Mouse (Mus musculus) kidney, postnatal 25 days (tissue): Measurements from ENCODE around the gene Rimbp3.
"Not testable (repeated sequence)": the region's sequence is repeated elsewhere in the genome, so short reads cannot be mapped to it uniquely, and the experiment has no call there.

Source experiments
- DNase-seq, 2 experiments: peaks; one replicate each; pipeline ENCODE4 v3.0.0; 2021; ENCODE audit warnings: mixed read lengths in 2 of 2

The Rimbp3 gene

DNA sequence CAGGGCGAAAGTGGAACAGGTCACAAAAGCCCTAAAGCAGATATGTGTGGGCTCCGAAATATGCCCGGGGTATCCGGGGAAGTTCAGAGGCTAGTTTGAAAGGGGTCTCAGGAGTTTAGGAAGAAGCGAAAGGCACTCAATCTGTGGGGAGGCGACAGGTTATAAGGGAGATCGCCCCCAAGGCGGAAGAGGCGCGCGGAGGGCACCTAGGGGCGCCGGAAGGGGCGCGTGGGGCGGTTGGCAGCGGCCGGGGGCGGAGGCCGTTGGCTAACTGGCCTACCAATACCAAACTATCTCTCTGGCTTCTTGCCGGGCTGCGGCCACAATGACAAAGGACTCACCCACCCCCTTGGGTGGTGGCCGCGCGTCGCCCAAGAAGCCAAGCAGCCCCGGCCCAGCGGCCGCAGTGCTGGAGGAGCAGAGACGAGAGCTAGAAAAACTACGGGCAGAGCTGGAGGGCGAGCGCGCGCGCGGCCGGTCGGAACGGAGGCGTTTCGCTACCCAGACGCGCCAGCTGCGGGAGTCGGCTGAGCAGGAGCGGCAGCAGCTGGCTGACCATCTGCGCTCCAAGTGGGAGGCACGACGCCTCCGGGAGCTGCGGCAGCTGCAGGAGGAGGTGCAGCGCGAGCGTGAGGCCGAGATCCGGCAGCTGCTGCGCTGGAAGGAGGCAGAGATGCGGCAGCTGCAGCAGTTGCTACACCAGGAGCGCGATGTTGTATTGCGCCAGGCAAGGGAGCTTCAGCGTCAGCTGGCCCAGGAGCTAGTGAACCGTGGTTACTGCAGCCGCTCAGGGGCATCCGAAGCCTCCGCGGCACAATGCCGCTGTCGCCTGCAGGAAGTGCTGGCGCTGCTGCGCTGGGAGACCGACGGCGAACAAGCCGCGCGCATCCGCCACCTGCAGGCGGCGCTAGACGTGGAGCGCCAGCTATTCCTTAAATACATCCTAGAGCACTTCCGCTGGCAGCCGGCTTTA is at the start of gene Rimbp3:
TSS of gene Rimbp3 (plus strand) at position 215 of the 973 bp plus-strand sequence.
- peak; percentile 84 to 88 for DNase-seq

DNA sequence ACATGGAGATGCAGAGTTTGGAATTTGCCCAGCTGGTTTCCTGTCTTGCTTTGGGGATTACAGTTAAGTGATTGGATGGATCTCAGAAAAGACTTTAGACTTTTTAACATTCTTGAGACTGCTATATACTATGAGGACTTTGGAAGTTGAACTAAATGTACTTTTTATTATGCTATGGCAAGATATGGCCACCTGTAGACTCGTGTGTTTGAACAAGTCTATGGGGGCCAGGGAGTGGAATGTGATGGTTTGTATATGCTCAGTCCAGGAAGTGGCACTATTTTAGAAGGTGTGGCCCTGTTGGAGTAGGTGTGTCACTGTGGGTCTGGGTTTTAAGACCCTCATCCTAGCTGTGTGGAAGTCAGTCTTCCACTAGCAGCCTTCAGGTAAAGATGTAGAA is 42.9 kb upstream of the Rimbp3 start:
- DNase-seq: not testable (repeated sequence)

DNA sequence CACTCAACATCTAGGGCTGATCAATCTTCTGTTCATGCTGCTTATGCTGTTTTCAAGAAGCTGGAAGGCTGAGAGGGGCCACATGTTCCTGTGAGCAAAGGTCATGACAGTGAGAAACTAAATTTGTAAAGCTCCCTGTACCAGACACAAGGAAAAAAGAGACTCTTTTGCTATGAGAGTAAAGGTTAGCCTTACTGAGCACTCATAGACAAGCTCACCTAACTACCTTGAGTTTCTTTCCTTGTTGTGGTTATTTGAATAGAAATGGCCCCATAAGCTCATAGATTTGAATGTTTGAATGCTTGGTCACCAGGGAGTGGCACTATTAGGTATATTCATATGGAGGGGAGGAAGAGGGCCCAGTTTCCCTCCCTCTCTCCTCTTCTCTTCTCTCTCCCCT is 41.2 kb upstream of the Rimbp3 start:
- DNase-seq: no peak

DNA sequence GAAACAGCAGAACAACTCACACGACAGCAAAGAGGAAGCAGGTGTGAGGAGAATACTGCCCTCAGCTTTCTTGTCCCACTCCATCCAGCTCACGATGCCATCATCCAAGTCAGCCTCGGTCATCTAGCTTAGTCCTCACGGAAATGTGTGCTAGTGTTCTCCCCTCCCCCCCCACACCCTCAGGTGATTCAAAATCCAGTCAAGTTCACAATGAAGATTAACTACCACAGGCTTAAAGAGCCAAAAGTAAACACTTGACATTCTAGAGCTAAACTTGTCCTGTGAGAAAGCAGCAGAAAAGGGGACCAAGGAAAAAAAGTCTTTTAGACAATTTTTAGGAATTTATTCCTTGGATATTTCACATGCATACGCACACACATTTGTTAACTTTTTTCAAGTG is 40.4 kb upstream of the Rimbp3 start:
- DNase-seq: no peak

DNA sequence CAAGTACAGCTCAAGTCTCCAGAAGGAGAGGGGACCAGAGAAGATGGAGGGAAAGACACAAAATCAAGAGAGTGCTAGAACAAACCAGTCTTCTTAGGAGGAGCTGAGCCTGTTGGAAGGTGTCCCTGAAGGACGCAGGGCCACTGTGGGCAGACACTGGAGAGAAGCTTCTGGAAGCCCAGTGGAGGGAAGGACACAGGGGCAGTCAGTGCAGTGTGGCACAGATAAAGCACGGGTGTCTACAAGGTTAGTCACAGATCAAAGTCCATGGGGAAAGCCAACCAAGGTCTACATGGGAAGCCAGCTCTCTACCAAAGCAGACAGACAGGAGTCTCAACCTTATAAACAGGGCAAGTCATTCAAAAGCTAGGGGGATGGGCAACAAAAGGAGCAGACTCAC is 32.6 kb upstream of the Rimbp3 start:
- no peak for DNase-seq

DNA sequence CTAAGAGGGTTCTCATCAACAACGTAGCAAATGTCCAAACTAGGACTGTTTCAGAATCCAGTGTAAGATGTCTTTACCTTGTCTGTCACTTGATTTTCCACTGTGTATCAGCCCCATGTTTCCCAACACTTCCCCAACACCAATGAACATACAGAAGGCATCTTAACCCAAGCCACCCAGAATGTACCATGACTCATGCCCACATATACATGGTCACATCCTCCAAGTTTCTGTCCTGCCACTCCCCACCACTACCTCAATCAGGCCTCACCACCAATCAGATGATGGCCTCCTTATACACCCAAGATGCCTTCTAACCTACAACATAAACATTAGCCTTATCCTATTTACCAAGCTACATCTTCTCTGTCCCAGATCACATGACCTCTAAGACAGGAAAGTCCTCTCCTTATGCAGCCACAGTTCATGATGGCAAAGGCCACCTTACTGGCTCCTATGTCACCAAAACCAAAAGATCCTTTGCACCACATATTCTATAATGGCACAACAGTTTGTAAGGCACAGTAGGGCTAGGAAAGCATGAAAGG is 30.7 kb upstream of the Rimbp3 start:
- DNase-seq: no peak

DNA sequence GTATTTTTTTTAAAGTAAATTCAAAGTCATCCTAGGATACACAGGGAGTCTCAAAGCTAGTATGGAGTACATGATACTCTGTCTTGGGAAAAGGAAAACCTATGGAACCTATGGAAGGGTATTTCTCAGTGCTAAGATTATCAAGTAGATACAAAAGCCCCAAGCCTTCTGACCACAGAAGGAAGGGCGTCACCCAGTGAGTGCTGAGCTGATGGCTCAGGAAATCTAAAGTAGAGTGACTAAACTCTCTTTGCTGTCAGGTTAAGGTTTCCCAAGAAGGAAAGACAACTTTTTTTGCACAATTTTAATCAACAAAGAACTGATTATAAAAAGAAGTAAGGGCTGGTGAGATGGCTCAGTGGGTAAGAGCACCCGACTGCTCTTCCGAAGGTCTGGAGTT is 28.7 kb upstream of the Rimbp3 start:
- DNase-seq: no peak

DNA sequence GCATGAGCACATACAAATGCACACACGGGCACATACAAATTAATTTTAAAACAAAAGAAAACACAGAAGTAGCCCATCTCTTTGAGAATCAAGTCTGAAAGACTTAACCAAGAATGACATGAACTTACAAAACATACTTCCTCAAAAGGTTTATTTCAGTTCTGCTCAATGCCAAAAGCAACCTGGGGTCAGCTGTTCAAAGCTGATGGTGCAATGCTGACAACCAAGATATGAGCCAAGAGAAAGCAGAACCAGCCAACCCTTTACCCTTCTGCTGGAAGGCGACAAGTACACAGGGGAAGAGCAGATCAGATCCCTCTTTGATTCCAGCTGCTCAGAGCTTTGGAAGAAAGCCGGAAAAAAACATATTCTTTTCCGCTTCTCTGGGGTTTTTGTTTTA is 27.0 kb upstream of the Rimbp3 start:
- no peak for DNase-seq

DNA sequence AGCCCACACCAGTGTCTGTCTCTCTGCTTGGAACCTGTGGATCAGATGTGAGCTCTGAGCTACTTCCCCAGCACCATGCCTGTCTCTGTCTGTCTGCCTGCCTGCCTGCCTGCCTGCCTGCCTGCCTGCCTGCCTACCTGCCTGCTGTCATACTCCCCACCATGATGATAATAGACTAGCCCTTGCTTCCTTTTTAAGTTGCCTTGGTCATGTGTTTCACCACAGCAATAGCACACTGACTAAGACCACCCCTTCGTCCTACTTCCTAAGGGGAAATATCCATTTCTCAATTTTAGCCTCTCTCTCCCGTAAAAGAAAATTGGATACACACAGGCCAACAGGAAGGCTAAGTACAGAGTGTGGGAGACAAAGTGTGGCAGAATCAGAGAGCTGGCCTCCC is 26.3 kb upstream of the Rimbp3 start:
- no peak for DNase-seq

DNA sequence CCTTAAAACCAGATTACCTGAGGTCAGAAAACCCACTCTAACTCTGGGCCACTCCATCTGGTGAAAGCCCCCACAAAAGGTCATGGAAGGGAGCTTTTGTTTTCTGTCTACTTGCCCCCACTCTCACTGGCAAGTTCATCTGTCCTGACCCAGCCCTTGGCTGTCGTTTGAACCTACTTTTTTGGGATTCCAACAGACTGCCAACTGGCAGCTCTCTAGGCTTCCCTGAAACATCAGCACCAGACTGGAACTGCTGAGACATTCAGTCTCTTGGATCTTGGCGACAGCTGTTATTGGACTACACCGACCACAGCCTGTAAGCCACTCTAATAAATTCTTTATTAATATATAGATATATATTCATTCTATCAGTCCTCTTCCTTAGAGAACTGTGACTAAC is 25.4 kb upstream of the Rimbp3 start:
- DNase-seq: no peak

DNA sequence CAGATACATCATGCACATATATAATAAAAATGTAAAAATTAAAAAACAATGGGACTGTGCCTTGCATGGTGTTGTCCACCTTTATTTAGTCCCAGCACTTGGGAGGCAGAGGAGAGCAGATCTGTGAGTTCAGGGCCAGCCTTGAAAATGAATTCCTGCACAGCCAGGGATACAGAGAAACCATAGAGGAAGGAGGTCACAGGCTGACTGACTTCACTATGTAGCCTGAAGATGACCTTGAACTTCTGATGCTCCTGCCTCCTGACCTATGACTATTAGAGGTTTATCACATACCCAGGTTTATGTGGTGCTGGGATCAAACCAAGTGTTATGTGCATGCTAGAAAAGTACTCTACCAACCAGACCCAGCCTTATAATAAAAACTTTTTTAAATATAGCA is 22.9 kb upstream of the Rimbp3 start:
- no peak for DNase-seq

DNA sequence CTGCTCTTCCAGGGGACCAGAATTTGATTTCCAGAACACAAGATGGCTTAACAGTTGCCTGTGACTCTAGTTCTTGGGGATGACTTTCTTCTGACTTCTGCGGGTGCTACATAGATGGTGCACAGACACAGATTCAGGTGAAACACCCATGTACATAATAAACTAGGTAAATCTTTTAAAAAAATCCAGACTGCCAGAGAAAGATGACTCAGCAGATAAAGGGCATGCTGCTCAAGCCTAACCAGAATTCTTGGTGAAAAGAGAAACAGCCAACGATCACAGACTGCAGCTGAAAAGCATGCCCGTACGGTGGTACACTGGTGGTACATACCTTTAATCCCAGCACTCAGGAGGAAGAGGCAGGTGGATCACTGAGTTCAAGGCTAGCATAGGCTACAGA is 14.6 kb upstream of the Rimbp3 start:
- no peak for DNase-seq

DNA sequence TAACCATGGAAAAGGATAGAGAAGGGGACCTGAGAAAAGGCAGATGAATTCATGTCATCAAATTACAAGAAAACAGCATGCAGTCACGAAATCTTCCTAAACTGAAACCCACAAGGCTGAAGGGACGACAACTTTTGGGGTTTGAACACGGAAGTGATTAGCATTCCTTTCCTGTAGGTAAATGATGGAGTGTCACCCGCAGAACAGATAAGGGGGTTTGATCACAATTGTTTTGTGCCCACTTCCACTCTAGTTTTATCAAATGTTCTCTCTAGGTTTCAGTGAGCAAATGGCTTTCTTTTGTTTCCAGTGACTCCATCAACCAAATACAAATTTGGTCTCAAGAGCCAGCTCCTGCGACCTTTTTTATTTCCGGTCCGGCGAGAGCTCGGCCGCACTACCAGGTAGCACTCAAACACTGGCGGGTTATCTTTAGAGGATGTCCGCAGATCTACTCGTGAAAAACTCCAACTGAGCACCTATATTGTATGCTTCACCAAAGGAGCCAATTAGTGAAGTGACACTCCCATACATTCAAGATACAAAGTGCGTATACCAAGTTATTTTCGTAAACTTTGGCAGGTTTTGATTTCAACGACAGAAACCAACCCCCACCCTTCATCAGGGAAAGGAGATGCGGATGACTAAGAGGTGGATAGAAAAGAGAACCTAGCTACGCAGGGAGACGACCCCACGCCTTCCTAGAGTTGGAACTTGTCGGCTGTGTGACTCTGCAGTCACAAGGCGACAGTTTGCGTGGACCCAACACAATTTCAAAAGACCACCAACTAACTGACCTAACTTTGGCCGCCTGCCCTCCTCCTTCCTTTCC is 8.1 kb upstream of the Rimbp3 start:
- no peak for DNase-seq

DNA sequence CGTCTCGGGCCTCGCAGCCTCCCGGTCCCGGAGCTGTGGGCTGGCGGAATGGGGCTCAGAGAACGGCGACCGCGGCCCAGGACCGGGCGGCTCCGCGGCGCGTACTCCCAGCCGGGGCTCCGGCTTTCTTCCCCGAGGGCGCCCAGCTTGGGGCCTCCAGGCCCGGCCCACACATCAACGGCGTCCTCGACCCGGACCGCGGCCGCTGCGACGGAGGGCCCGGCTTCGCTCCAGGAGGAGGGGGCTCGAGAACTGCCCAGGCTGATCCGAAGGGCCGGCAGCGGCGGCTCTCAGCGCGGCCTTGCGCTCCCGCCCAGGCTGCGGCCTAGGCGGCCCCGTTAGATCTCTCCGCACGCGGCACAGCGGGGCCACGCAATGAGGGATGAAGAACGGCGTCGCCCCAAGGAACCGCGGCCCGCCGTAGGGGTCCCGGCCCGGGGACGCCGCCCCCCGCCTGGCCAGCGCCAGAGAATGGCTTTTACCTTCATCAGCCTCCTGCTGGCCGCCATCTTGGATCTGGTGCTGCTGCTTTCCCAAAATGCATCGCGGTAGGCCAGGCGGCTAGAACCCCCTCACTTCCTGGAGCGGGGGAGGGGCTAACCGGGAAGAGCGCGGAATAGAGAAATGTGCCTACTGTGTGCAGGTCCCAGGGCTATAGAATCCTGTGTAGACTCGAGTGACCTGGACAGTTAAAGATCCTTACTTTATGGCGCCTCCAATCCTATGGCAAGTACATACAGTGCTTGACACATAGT is 7.3 kb upstream of the Rimbp3 start:
- peak; percentile 88 to 93 for DNase-seq

DNA sequence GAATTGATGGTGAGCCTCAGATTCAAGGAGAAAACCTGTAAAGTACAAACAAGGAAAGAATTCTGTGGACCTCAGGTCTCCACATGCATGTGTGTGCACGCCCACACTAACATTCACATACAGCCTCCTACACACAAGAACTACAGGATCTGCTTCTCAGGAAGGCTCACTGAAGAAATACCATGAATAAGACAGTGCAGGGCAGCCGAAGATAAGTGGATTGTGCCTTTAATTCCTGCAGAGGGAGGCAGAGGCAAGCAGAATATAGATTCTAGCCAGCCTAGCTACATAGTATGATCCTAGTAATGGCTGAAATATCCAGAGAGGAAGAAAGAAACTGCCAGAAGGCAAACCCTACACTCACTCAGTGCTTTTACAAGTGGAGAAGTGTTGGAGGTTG is 6.4 kb upstream of the Rimbp3 start:
- no peak for DNase-seq

DNA sequence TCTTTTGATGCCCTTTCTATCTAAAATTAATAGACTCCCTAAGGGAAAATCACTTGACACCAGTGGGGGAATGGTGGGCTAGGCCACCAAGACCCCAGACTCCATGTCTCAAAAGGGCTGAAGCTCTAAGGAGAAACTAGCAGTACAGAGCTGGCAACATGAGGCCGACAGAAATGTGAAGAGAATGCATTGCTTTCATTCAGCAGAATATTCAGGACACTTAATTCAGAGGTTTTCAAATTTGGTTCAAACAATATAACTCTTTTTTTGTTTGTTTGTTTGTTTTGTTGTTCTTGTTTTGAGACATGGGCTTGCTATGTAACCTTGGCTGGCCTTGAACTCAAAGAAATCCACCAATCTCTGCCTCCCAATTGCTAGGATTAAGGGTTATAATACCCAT is 5.9 kb upstream of the Rimbp3 start, which contains the start of gene Ube2l3:
TSS of gene Ube2l3 (minus strand) at position 101 of the 400 bp plus-strand sequence.
- DNase-seq: no peak

DNA sequence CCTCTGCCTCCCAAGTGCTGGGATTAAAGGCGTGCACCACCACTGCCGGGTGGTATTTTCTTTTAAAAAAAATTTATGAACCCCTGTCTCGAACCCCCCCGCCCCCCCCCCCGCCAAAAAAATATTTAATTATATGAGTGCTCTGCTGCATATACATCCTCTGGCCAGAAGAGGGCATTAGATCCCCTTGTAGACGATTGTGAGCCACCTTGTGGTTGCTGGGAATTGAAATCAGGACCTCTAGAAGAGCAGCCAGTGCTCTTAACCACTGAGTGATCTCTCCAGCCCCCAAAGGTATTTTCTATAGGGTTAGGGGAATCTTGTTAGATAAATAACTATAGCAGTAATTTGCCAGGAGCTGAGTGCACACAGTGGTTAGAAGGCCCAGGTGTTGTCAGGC is 3.4 kb upstream of the Rimbp3 start:
- DNase-seq: peak in 1 of 2 experiments; percentile 66

DNA sequence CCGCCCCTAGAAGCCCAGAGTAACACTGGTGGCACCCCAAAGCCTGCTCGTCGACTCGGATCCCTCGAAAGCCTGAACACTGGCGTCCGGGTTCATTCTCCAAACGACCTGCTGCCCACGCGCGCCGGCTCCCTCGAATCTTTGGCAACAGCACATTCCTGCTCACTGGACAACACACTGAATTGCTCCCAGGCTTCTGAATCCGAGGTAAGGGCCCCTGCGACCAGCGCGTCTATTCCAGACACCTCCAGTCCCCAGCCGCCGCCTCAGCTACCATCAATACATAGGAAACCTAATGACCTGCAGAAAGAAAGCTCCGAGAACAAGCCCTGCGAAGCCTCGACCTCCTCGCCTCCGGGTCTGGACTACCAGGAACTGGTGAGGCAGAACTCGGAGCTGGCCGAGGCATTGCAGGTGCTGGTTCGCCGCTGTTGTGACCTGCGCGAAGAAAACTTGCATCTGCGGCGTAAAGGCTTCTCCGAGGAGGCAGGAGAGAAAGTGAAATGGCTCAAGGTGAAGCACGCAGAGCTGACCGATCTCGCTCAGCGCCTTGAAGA is 1.1 kb downstream of the Rimbp3 start:
- DNase-seq: peak in 1 of 2 experiments; percentile 29

DNA sequence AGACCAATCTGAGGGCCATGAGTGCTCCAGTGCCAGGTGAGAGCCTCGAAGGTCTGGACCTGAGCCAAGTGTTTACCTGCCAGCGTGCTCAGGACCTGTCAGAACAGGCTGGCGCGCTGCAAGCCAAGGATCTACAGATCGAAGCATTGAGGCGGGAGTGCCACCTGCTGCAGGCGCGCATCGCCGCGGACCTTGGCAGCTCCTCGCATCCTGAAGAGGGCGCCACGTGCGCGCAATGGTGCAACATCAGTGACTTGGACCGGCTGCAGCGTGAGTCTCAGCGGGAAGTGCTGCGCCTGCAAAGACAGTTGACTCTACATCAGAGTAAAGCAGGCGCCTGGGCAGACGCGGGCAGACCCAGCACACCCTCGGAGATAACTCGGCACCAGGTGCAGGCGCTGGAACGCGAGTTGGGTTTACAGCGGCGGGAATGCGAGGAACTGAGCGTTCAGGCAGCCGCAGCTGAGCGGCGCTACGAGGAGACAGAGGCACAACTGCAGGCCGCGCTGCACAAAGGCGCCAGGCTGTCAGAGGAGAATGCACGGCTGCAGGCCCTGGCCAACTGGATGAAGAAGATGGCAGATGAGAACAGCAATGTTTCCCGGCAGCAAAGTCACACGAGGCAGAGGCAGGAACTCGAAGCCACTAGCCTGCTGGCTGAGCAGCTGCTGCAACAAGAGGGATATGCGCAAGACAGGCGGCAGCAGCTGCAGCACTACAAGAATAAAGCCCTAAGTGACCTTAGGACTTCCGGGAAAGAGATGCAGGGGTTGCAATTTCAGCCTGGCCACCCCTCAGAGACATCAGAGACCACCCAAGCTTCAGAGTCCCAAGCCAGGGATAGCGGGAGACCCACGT is 1.8 kb downstream of the Rimbp3 start:
- peak; percentile 94 for DNase-seq

DNA sequence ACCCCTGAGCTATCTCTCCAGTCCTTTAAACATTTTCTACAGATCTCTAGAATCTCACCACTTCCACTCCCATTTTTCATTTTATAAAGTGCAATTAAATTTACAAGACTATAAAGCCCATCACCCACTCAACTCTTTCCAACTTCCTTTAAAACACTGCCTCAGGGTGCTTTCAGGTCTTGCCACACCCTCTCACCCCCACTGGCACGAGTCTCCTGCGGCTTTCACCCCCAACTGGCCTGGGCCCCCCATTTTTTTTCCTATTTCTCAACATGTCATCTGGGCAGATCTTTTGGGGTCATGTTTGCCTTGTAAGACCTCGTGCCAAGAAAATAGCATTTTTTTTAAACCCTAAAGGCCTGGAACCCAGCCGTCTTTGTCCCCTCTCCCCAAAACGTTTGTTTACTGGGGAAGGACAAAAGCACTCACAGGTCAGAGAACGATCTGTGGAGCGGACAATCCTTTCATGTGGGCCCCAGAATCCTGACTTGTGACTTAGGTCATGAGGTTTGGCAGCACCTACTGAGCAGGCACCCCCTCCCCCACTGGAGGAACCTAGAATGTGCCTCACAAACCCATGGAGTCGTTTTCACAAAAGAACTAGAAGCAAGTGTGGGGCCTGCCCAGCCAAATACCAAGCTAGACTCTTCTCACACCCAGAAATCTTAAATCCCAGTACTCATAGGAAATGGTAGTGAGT is 8.7 kb downstream of the Rimbp3 start:
- DNase-seq: no peak
